Mouse (Mus musculus): Measurements from ENCODE around the gene Hrasls.

DNA sequence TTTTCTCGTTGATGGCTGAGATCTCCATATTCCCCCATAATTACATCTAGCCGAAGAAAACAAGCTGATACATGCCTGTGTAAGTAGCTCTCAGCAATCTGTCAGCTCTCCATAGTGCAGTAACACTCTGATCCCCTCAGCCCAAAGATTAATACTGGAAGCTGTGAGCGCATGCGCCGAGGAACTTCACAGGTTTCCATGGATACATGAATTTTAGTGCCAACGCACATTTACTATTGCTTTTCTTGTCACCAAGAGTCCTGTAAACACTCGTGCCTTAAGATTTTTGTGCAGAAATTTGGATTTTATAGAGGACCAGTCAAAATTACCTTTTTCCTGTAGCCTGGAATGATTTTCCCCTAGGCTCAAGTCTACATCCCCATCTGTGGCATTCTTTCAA lies 4.6 kb upstream of the Hrasls start:
- TF ChIP-seq CTCF (IDR thresholded peaks at IDR 0.05; ENCODE audit: insufficient read depth, low read length), result no peak
- no peak for TF ChIP-seq POLR2A (IDR thresholded peaks at IDR 0.05; ENCODE audit: borderline replicate concordance, extremely low read depth, low read depth, low read length)

All from lung, adult 2 months (tissue).